Mouse (Mus musculus) cerebellum, adult 11 months (tissue): ENCODE measurements around the gene Tsnaxip1.
"Not testable (repeated sequence)": the region's sequence is repeated elsewhere in the genome, so short reads cannot be mapped to it uniquely, and the experiment has no call there.

Source experiments
- DNase-seq: peaks from one replicate; pipeline ENCODE4 v3.0.0; 2022

Tsnaxip1 gene

GRCm38 (mm10) chr8:105819659-105820058, 7.9 kb upstream of the Tsnaxip1 start:
- DNase-seq, result no peak

DNA sequence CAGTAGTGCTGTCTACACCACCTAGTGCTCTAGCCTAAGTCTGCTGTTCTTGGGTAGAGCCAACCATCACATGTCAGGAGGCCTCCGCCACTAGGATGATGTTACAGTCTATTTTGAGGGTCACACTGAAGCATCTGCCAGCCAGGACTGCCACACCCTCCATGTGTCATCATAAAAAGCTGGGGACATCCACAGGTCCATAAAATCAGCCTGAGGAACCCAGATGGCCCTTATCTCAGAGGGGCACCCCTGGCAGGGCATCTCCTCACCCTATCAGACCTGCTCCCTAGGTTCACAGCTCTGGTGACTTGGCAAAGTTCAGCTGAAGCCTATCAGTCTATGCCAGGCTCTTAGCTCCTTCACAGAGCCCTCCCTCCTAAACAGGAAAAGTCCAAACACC, 6.6 kb upstream of the Tsnaxip1 start:
- no peak for DNase-seq

DNA sequence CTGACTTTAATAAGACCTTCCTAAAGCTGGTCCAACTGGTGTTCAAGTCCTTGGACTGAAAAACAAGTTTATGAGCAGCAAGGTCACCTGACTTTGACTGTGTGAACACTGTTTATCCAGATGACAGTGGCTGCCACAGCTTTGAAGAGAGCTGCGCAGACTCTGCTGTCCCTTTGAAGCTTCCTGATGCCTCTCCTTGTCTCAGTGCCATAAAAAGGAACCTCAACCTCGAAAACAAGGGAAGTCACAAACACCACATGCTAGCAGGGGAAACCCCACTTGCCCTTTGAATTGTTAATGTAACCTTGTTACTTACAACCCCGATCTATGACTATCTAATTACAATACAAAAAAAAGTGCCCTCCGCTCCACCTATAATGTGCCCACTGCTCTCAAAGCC, 2.0 kb upstream of the Tsnaxip1 start:
- DNase-seq, result no peak

GRCm38 (mm10) chr8:105826379-105826778, 1.2 kb upstream of the Tsnaxip1 start:
- no peak for DNase-seq

DNA sequence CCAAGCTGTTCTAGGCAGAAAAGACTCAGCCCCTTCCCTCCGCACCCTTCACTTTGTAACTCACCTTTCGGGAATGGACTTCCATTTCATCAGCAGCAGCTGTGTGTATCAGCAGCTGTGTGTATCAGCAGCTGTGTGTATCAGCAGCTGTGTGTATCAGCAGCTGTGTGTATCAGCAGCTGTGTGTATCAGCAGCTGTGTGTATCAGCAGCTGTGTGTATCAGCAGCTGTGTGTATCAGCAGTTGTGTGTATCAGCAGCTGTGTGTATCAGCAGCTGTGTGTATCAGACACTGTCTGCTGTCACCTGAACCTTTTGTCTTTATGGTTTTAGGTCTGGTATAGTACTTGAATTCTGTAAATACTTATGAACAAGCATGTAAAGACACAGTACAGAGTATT, 6.2 kb downstream of the Tsnaxip1 start:
- DNase-seq, result not testable (repeated sequence)

DNA sequence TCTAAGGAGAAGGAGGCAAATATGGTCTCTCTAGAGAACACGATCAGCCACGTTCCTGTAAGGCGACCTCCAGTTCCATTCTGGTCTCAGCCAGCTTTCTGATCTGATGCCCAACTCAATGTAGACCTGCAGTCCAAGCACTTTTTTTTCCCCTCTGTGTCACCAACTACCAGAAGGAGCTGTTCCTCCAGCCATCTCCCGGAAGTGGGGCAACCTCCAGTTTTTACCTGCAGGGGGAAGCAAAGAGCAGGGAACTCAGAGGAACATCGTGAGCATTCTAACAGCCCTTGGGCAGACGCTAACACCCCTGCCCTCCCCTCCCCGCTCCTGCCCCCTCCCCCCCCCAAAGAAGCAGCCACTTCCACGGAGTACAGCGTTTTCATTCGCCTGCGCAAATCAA, 7.8 kb downstream of the Tsnaxip1 start:
- no peak for DNase-seq

GRCm38 (mm10) chr8:105836991-105837390, 9.5 kb downstream of the Tsnaxip1 start:
- DNase-seq, result no peak

GRCm38 (mm10) chr8:105839209-105839608, 11.7 kb downstream of the Tsnaxip1 start:
- DNase-seq, result no peak

- no peak for DNase-seq
Observed at GRCm38 (mm10) chr8:105846678-105847077, 19.1 kb downstream of the Tsnaxip1 start.

- no peak for DNase-seq
Observed at GRCm38 (mm10) chr8:105850014-105850413, 22.5 kb downstream of the Tsnaxip1 start.

GRCm38 (mm10) chr8:105850611-105851010, 23.1 kb downstream of the Tsnaxip1 start:
- no peak for DNase-seq

GRCm38 (mm10) chr8:105851651-105852143, 24.2 kb downstream of the Tsnaxip1 start:
- DNase-seq, result peak; percentile 77

- no peak for DNase-seq
Observed at GRCm38 (mm10) chr8:105852146-105852729, 24.7 kb downstream of the Tsnaxip1 start.

GRCm38 (mm10) chr8:105853178-105853577, 25.6 kb downstream of the Tsnaxip1 start, which contains the start of gene Cenpt:
TSS of gene Cenpt (minus strand) at chr8:105853278.
- DNase-seq, result no peak

DNA sequence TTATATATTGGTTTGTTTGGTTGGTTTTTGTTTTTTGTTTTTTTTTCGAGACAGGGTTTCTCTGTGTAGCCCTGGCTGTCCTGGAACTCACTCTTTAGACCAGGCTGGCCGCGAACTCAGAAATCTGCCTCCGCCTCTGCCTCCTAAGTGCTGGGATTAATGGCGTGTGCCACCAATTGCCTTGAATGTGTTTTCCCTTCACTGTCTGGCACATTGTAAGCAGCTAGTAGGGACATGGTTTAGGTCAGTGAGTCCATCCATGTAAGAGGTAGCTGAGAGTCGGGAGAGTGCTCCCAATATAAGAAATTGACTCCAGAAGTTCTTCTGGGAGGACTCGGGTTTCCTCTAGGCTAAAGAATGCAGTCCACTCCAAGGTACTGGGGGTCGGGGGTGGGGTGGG, 26.8 kb downstream of the Tsnaxip1 start:
- DNase-seq, result peak; percentile 32

GRCm38 (mm10) chr8:105854715-105855216, 27.2 kb downstream of the Tsnaxip1 start, which contains the start of gene Thap11:
TSS of gene Thap11 (plus strand) at chr8:105855132.
- peak; percentile 86 for DNase-seq

GRCm38 (mm10) chr8:105855248-105856167, 28.0 kb downstream of the Tsnaxip1 start:
- DNase-seq, result peak; percentile 47

DNA sequence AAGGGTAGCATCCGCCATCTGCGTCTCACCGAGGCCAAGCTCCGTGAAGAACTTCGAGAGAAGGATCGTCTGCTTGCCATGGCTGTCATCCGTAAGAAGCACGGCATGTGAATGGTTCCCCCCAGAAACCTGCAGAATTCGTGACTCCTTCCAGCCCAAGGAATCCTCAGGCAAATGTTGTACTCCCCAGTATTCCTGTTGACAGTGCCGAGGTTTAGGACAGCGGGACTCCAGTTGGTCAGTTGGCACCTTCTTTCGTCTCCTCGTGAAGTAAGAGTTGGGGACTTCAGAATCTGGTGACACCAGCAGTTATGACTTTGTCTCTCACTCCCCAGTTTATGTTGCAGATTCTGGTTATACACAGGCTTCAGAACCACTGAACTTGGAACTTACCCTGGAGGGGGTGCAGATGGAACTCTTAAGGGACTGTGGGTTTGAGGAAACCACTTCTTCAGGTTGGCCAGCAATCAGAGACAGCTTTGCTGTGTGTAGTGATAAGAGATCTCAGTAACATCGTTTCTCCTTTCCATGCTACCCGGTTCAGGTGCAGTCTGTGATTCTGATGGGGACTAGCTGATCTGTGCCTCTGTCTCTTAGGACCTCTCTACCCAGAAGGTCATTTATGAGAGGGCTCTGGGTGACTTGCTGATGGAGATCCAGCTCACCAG, 28.8 kb downstream of the Tsnaxip1 start:
- no peak for DNase-seq

GRCm38 (mm10) chr8:105858495-105858894, 31.0 kb downstream of the Tsnaxip1 start:
- no peak for DNase-seq

GRCm38 (mm10) chr8:105859314-105859713, 31.8 kb downstream of the Tsnaxip1 start:
- no peak for DNase-seq

DNA sequence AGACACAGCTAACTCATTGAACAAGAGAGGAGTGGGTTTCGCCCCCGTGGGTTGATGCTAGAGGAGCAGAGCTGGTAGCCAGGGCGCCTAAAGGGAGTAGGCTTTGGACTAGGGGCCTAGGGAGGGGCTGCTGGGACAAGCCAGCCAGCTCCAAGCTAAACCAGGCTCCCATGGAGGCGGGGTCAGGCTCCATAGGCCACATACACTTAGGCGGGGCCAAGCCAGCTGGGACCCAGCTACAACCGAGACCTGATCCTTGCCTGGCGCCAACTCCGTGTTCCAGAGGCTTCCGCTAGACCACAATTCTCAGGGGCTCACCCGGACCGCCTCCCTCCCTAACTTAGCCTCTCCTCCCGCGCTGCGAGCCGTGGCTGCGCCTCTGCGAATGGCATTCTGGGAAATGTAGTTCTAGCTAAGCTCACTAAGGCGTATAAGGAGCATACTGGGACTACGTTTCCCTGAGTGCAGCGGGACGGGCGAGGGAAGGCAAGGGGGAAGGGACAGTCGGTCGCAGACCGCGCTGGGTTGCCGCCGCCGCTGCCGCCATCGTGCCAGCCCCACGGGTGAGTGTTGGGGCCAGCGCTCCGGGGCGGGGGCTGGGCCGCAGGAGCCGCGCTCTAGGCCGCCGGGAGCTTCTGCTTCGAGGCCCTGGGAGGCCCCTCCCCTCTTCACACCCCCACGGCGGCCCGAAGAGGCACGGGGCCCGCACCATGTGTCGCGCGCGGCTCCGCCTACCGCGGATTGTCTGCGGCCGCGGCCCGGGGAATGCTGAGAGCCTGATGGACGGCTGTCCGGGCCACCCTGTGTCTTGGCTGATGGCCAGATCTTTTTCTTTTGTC, 32.8 kb downstream of the Tsnaxip1 start, which contains the start of gene Nutf2:
Gene Nutf2 (plus strand): TSS at position 438 of the 839 bp plus-strand sequence.
- peak; percentile 89 for DNase-seq

DNA sequence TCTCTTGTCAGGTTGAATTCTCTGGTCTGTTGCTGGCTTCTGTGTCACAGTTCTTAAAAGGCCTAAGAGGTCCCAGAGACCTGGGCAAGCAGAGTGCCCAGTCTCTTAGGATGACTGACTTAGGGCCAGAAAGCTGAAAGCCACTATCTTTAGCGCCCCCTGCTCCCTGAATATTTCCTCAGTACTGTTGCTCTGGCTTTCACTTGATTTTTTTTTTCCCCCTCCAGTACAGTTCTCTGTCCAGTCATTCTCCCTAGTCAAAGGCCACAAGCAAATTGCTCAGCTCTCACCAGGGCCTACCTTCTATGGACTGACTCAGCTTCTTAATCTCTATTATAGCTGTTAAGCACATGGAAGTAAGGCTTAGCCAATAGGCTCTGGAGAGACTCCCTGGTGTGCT, 34.4 kb downstream of the Tsnaxip1 start:
- no peak for DNase-seq
